Mouse (Mus musculus) olfactory bulb, adult 2 months (tissue): ENCODE measurements around the gene A330070K13Rik. TPM values are rescaled to one million over a fixed set of nuclear protein-coding genes. Genes with fewer than 3 reads are reported as not detected.

Experiments used
- H3K27ac ChIP-seq: fragments of 200-500 bp; 2 replicates; pipeline ENCODE4 v1.5.1; 2012; ENCODE audit warnings: low read depth, low read length; ENCODE audit not compliant: insufficient read depth
- H3K4me1 ChIP-seq: fragments of 200-500 bp; 2 replicates; pipeline ENCODE4 v1.6.1; 2012; ENCODE audit warnings: low read length; ENCODE audit not compliant: control insufficient read depth, insufficient read depth
- H3K4me3 ChIP-seq: fragments of 200-500 bp; 2 replicates; pipeline ENCODE4 v1.5.1; 2012; ENCODE audit warnings: mild to moderate bottlenecking, low read depth, low read length, moderate library complexity; ENCODE audit not compliant: insufficient read depth
- CTCF ChIP-seq: fragments of 200-500 bp; IDR thresholded peaks from 2 replicates; pipeline ENCODE4 v1.5.1; 2012; ENCODE audit warnings: low read depth, mild to moderate bottlenecking, low read length, moderate library complexity; ENCODE audit not compliant: insufficient read depth
- POLR2A ChIP-seq: fragments of 200-500 bp; IDR thresholded peaks from 2 replicates; pipeline ENCODE4 v1.6.1; 2012; ENCODE audit warnings: mild to moderate bottlenecking, low read depth, low read length, moderate library complexity; ENCODE audit not compliant: insufficient read depth
- WGBS: fragments of 180-500 bp; shearing (Covaris S2); methylation state at CpG from one replicate; pipeline ENCODE4 v1.1.7; 2018; 5-methylcytosine and 5-hydroxymethylcytosine counted together
- polyA plus RNA-seq: library from polyadenylated mRNA; stranded (reverse); fragments of >200 nt; gene quantifications from 2 replicates; pipeline ENCODE4 v1.2.4, GENCODE M21; 2012; ENCODE audit warnings: low replicate concordance; ENCODE audit not compliant: missing spikeins, insufficient read depth, insufficient read length

The A330070K13Rik gene
- polyA plus RNA-seq, 1 experiment, result not detected

GRCm38 (mm10) chr5:130375411-130375810, 9.0 kb downstream of the A330070K13Rik start:
- 92% methylated on average over 3 of the region's 3 CpGs for WGBS
- Histone ChIP-seq H3K27ac (no peak overlapping the region), H3K4me1 (no peaks in the 10 kb centered on the region), H3K4me3 (no peak overlapping the region)
- TF ChIP-seq CTCF, result no peak
- no peak for TF ChIP-seq POLR2A

DNA sequence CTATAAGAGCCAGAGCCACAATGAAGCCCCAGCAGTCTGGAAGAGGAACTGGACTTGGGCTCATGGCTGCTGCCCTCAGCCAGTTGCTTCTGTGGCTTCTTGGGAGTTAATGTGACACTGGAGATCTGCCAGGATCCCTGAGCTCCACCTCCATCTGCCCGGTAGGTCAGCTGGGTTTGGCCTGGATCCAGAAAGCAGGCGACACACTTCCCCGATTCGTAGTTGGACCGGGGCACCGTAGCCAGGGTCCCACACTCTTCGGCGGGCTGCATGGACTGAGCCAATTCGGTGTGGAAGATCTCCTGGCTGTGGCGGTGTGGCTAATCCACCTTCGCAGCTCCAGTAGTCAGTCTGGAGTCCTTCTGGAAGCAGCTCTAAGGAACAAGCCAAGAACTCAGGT, 15.2 kb downstream of the A330070K13Rik start, which contains the start of gene Caln1:
Gene Caln1 (plus strand): TSS at position 219 of the 400 bp plus-strand sequence.
- WGBS, result 48% methylated on average over 11 of the region's 11 CpGs
- Histone ChIP-seq H3K4me3 (no peak within 1 kb of the TSS), H3K27ac (no peak within 1 kb of the TSS), H3K4me1 (no peaks in the 10 kb centered on the region)
- TF ChIP-seq CTCF, result no peak
- TF ChIP-seq POLR2A, result no peak

DNA sequence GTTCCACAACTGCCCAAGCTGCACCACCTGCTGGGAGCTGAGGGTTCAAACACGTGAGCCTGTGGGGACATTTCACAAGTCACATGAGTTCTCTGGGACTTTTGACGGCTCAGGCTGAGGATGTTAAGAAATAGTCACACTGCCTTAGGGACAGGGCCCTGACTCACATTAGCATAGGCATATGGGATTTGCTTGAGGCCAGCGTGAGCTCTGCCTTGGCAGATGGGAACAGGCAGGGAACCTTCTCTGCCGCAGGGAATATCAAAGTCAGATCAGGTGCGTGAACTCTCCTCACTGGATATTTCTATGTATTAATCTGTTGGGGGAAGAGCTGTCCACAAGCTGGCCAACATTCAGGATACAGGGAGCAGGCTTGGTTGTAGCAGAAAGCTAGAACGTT, 16.2 kb downstream of the A330070K13Rik start:
- Histone ChIP-seq H3K4me3 (no peak overlapping the region), H3K27ac (no peak overlapping the region), H3K4me1 (no peaks in the 10 kb centered on the region)
- TF ChIP-seq CTCF, result no peak
- TF ChIP-seq POLR2A, result no peak
- WGBS, result 89% methylated on average over 6 of the region's 6 CpGs

DNA sequence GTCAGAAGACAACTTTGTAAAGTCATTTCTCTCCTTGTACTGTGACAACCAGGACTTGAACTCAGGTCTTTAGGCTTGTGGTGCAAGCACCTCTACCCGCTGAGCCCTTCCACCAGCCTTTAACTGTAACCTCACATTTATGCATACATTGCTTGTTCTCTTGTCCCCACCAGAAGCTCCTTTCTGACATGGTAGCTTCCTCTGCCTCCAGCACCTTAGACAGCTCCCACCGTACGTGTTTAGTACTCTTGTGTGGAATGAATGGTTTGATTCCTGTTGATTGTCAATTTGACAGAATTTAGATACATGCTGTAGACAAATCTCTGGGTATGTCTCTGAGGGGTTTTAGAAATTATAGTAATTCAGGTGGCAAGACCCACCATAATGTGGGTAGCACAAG, 20.7 kb downstream of the A330070K13Rik start:
- TF ChIP-seq CTCF, result no peak
- TF ChIP-seq POLR2A, result no peak
- Histone ChIP-seq H3K4me3 (no peak overlapping the region), H3K4me1 (no peaks in the 10 kb centered on the region), H3K27ac (no peak overlapping the region)
- WGBS, result 71% methylated on average over 3 of the region's 3 CpGs

DNA sequence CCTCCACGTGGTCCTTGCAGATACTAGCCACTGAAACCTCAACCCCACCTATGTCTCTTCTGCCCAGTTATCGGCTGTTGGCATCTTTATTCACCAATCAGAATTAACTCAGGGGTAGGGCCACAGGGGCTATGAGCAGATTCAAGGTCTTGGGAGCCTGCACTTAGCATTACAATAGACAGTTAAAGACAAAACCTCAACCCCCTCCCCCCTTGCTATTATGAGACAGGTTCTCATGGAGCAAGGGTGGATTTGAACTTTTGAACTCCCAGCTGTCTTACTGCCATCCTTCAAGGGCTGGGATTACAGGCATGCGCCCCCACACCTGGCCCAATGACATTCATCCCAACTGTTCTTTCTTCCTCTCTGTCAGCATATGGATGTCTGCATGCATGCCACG, 21.3 kb downstream of the A330070K13Rik start:
- no peak for TF ChIP-seq POLR2A
- no peak for TF ChIP-seq CTCF
- Histone ChIP-seq H3K4me1 (no peaks in the 10 kb centered on the region), H3K27ac (no peak overlapping the region), H3K4me3 (no peak overlapping the region)
- WGBS, result 70% methylated on average over 4 of the region's 4 CpGs

DNA sequence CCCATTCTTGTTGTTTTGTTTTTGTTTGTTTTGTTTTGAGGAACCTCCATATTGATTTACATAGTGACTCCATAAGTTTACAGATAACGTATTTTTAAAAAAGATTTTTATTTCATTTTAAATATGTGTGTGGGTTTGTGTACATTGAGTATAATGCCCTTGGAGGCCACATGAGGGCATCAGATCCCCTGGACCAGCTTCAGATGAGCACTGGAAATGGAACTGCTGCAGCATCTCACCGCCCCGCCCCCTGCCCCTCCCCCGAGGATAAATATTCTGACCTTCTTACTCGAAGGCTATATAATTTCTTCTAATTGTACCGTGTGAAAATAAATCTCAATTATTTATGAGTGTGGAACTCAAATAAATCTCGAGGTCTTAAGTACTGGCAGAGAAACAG, 29.2 kb downstream of the A330070K13Rik start:
- 49% methylated on average over 7 of the region's 7 CpGs for WGBS
- H3K4me3 ChIP-seq, result no peak overlapping the region
- H3K27ac ChIP-seq, result no peak overlapping the region
- no peaks in the 10 kb centered on the region for H3K4me1 ChIP-seq
- no peak for TF ChIP-seq CTCF
- TF ChIP-seq POLR2A, result no peak

DNA sequence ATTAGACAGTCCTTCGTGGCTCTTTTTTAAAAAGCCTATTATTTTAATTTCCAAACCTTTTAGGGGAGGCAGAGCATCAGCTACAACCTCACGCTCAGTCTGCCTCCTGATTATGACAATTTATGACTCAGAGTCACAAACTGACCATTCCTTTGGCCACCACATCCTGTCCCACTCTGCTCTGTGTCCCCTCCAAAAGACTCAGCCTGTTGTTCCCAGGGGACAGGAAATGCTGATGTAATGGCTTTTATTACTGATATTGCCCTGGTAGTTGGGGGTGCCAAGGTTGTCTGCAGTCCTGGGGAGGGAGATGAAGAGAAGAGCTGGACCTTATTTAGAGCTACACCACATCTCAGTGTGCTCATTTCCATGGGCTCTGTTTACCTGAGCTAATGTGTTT, 38.6 kb downstream of the A330070K13Rik start:
- 92% methylated on average over 2 of the region's 2 CpGs for WGBS

DNA sequence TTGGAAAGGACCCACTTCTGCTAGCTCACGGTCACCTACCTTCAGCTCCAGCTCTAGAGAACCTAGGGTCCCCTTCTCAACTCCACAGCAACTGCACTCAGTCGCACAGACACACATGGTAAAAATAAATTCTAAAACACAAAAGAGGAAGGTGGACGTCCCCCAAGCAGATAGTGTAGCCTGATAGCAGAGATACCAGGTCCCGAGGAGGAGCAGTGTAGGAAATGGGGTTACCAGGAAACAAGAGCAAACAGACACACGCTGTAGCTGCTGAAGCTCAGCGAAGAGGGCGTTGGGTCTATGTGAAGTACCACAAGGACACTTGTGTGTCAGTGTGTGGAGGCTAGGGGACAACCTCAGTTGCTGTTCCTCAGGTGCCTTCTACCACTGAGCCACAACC, 39.4 kb downstream of the A330070K13Rik start:
- no peak overlapping the region for H3K4me3 ChIP-seq
- H3K4me1 ChIP-seq, result no peaks in the 10 kb centered on the region
- 94% methylated on average over 7 of the region's 7 CpGs for WGBS
- no peak overlapping the region for H3K27ac ChIP-seq
- TF ChIP-seq POLR2A, result no peak
- no peak for TF ChIP-seq CTCF

More for the DNA sequence above, 38.6 kb downstream of the A330070K13Rik start:
- no peak overlapping the region for H3K27ac ChIP-seq
- H3K4me3 ChIP-seq, result no peak overlapping the region
- no peak for TF ChIP-seq POLR2A
- TF ChIP-seq CTCF, result no peak
- no peaks in the 10 kb centered on the region for H3K4me1 ChIP-seq

DNA sequence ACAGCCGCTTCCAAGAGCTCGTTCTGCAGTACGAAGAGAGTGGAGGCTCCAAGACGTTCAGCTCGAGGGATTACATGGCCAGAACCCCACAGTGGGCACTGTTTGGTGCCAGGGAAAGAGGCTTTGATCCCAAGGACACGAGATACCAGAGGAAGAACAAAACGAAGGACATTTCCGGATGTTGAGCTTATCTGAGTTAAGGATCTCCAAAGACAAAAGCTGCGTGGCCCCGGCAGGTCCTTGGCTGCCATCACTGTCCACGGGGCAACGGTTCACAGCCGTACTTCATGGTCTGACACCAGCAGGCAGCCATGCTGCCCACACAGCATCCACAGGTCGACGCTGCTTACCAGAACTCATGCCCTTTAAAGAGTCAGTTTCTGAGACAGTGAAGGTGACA, 43.8 kb downstream of the A330070K13Rik start:
- Histone ChIP-seq H3K4me3 (no peak overlapping the region), H3K27ac (no peak overlapping the region), H3K4me1 (no peaks in the 10 kb centered on the region)
- no peak for TF ChIP-seq POLR2A
- TF ChIP-seq CTCF, result no peak
- 93% methylated on average over 15 of the region's 15 CpGs for WGBS

GRCm38 (mm10) chr5:130335462-130335861, 49.0 kb downstream of the A330070K13Rik start:
- Histone ChIP-seq H3K4me1 (no peaks in the 10 kb centered on the region; the same call in 1 of the 2 replicates), H3K4me3 (no peak overlapping the region), H3K27ac (no peak overlapping the region)
- no peak for TF ChIP-seq POLR2A
- no peak for TF ChIP-seq CTCF
- WGBS, result 97% methylated on average over 4 of the region's 4 CpGs
